Mouse (Mus musculus) stomach, postnatal 0 days (tissue): Measurements from ENCODE around the gene Ddx19a.

Experiments used
- CTCF ChIP-seq: IDR thresholded peaks from 2 replicates; pipeline ENCODE4 v1.5.1; 2016; ENCODE audit warnings: antibody characterized with exemption, low read depth, mild to moderate bottlenecking, moderate library complexity
- EP300 ChIP-seq: optimal IDR thresholded peaks from 2 replicates; pipeline ENCODE3; 2016; ENCODE audit warnings: antibody characterized with exemption

- TF ChIP-seq CTCF, result peak; percentile 19
- TF ChIP-seq EP300, result no peak
Measured at GRCm38 (mm10) chr8:110966586-110966985, 31.0 kb downstream of the Ddx19a start.
